Mouse (Mus musculus) 416B (cell line): ENCODE data around the gene Stambpl1.
"Not testable (repeated sequence)": the region's sequence is repeated elsewhere in the genome, so short reads cannot be mapped to it uniquely, and the experiment has no call there.

ENCODE experiments used
- DNase-seq: peaks from one replicate; pipeline ENCODE4 v3.0.0; 2011; ENCODE audit warnings: low read depth

The Stambpl1 gene

DNA sequence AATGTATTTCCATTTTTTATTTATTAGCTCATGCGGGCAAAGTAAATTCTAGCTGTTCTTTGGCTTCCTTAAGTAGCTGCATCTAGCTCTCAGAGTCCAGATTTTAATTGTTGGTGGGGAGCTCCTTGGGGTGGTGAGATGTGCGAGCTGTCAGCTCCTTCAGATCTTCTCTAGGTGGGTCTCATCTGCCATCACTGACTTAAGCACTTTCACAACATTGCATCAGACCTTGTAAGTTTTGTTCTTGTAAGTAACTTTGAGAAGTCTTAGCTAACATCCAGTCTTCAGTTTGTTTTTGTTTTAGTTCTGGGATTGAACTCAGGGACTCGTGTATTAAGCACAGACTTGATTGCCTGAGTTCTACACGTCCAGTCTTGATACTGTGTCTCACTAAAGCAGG is 6.9 kb downstream of the Stambpl1 start:
- DNase-seq, result no peak

GRCm38 (mm10) chr19:34199488-34199887 is 7.5 kb downstream of the Stambpl1 start:
- peak; percentile 11 for DNase-seq

DNA sequence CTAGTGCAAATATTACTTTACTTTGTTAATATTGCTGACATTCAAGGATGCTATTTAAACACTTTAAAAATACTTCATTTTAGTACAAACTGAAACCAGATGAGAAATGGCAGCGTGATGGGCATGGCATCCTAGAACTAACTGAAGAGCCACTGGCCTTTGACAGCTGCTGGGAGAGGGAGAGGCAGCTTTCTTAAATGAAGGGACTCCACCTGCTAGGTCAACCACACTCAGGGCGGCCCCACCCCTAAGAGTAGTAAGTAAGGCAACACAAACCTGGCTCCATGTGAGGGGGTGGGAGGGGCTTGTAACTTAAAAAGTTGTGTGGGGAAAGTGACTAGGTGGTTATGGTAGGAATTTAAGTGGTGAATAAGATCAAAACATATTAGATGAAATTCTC is 10.6 kb downstream of the Stambpl1 start:
- no peak for DNase-seq

GRCm38 (mm10) chr19:34206128-34206527 is 14.1 kb downstream of the Stambpl1 start:
- DNase-seq, result not testable (repeated sequence)

GRCm38 (mm10) chr19:34206760-34207440 is 14.9 kb downstream of the Stambpl1 start:
- DNase-seq, result no peak

GRCm38 (mm10) chr19:34209031-34209430 is 17.0 kb downstream of the Stambpl1 start:
- DNase-seq, result no peak

GRCm38 (mm10) chr19:34209930-34210581 is 18.0 kb downstream of the Stambpl1 start:
- no peak for DNase-seq

GRCm38 (mm10) chr19:34210841-34211240 is 18.8 kb downstream of the Stambpl1 start:
- DNase-seq, result no peak

GRCm38 (mm10) chr19:34212489-34213250 is 20.6 kb downstream of the Stambpl1 start:
- DNase-seq, result no peak

DNA sequence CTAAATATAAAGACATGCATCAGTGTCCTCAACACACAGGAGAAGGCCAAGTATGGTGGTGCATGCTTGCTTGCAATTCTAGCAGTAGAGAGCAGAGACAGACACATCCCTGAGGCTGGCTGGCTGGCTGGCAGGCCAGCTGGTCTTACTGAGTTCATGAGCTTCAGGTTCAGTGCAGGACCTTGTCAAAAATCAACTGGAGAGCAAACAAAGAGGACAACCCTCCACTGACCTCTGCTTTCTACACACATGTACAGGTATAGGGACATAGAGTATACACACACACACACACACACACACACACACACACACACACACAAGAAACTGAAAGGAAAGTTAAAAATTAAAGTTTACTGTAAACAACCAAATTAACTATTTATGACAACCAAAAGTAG is 21.2 kb downstream of the Stambpl1 start:
- DNase-seq, result no peak

DNA sequence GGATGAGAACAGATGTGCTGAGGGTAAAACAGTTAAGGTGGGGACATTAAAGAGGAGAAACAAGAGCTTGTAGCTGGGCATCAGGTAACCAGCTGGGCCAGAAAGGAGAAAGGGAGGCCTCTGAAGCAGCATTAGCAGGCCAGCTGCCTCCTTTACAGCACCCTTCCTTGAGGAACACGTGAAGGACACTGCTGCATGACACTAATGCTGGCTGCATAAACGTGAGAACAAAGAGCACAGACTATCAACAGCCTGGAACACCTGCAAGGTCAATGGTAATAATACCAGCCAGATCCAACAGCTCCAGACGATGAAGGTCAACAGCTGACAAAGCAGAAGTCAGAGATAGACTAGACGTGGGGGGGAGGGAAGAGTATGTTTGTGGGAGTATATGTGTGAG is 22.1 kb downstream of the Stambpl1 start:
- no peak for DNase-seq

DNA sequence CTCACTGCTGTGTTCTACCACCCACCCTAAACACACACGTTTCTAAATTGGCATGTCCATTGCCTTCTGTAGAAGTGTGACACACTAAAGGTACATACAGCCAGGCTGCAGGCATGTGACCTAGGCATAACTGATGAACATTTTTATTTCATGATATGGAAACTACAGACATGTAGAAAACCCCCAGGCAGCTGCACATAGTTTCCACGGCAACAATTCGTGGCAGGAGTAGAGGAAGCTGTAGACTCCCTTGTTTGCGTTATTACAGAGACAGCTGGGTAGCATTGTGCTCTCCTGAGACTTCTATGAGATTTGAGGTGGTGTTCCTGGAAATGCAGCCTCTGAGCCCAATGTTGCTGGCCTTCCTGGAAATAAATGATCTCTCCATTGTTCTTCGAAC is 24.9 kb downstream of the Stambpl1 start:
- DNase-seq, result no peak

- DNase-seq, result no peak
Observed at GRCm38 (mm10) chr19:34217761-34218160, 25.7 kb downstream of the Stambpl1 start.

GRCm38 (mm10) chr19:34219260-34219968 is 27.4 kb downstream of the Stambpl1 start:
- no peak for DNase-seq

GRCm38 (mm10) chr19:34220732-34221380 is 28.8 kb downstream of the Stambpl1 start:
- no peak for DNase-seq

DNA sequence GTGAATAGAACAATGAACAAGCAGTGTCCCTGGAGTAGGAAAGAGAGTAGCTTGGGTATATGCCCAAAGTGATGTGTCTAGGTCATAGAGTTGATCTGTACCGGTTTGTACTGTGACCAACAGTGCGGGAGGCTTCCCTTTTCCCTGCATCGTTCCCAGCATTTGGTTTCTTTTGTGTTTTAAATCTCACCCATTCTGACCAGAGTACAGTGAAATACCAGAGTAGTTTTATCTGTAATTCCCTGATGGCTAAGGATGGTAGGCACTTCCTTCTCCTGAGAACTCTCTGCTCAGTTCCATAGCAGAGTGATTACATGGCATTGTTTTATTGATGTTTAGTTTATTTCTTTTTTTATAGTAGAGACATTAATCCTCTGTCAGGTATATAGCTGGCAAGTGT is 30.8 kb downstream of the Stambpl1 start:
- no peak for DNase-seq

GRCm38 (mm10) chr19:34231596-34231995 is 39.6 kb downstream of the Stambpl1 start:
- DNase-seq, result no peak

GRCm38 (mm10) chr19:34232326-34232725 is 40.3 kb downstream of the Stambpl1 start:
- DNase-seq, result no peak

GRCm38 (mm10) chr19:34233944-34234343 is 41.9 kb downstream of the Stambpl1 start:
- DNase-seq, result peak; percentile 66

DNA sequence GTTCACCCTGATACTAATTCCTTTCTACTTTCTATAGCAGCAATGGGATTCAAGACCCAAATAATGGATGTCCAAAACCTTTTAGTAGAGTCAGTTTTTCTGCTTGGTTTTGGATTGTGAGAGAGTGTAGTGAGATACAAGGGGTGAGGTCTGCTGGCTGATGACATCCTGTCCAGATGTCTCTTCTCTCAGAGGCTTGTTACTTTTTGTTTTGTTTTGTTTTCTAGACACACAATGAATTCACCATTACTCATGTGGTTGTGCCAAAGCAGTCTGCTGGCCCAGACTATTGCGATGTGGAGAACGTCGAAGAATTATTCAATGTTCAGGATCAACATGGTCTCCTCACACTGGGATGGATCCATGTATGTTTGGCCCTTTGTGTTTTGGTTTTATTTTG is 44.0 kb downstream of the Stambpl1 start:
- no peak for DNase-seq

GRCm38 (mm10) chr19:34237746-34238145 is 45.7 kb downstream of the Stambpl1 start:
- DNase-seq, result no peak
